Mouse (Mus musculus): ENCODE results near the gene Gm21962. TPM values are rescaled to one million over a fixed set of nuclear protein-coding genes. Genes with fewer than 3 reads are reported as not detected.

Gm21962 gene
- polyA plus RNA-seq, 1 experiment = not detected

- H3K4me3 ChIP-seq (ENCODE audit: insufficient read depth, low read depth, low read length) = no peak overlapping the region
- TF ChIP-seq CTCF (IDR thresholded peaks at IDR 0.05; ENCODE audit: insufficient read depth, low read depth, low read length) (no peak), POLR2A (IDR thresholded peaks at IDR 0.05; ENCODE audit: insufficient read depth, low read depth, low read length) (no peak)
- H3K4me1 ChIP-seq (ENCODE audit: control insufficient read depth, insufficient read depth, low read length) = no peaks in the 10 kb centered on the region
- H3K27ac ChIP-seq (ENCODE audit: insufficient read depth, low read depth, low read length) = no peak overlapping the region
- 72% methylated on average over 3 of the region's 3 CpGs for WGBS
Measured at GRCm38 (mm10) chr3:137642568-137642967, 28.8 kb upstream of the Gm21962 start.

GRCm38 (mm10) chr3:137644081-137644480, 27.2 kb upstream of the Gm21962 start:
- 95% methylated on average over 3 of the region's 3 CpGs for WGBS
- H3K27ac ChIP-seq (ENCODE audit: insufficient read depth, low read depth, low read length) = no peak overlapping the region
- TF ChIP-seq POLR2A (IDR thresholded peaks at IDR 0.05; ENCODE audit: insufficient read depth, low read depth, low read length) (no peak), CTCF (IDR thresholded peaks at IDR 0.05; ENCODE audit: insufficient read depth, low read depth, low read length) (no peak)
- no peaks in the 10 kb centered on the region for H3K4me1 ChIP-seq (ENCODE audit: control insufficient read depth, insufficient read depth, low read length)
- no peak overlapping the region for H3K4me3 ChIP-seq (ENCODE audit: insufficient read depth, low read depth, low read length)

GRCm38 (mm10) chr3:137644947-137645346, 26.4 kb upstream of the Gm21962 start:
- Histone ChIP-seq H3K4me1 (ENCODE audit: control insufficient read depth, insufficient read depth, low read length) (no peaks in the 10 kb centered on the region), H3K27ac (ENCODE audit: insufficient read depth, low read depth, low read length) (no peak overlapping the region), H3K4me3 (ENCODE audit: insufficient read depth, low read depth, low read length) (no peak overlapping the region)
- 86% methylated on average over 6 of the region's 6 CpGs for WGBS
- no peak for TF ChIP-seq CTCF (IDR thresholded peaks at IDR 0.05; ENCODE audit: insufficient read depth, low read depth, low read length)
- TF ChIP-seq POLR2A (IDR thresholded peaks at IDR 0.05; ENCODE audit: insufficient read depth, low read depth, low read length) = no peak

GRCm38 (mm10) chr3:137647427-137648100, 23.8 kb upstream of the Gm21962 start:
- TF ChIP-seq CTCF (IDR thresholded peaks at IDR 0.05; ENCODE audit: insufficient read depth, low read depth, low read length) (no peak), POLR2A (IDR thresholded peaks at IDR 0.05; ENCODE audit: insufficient read depth, low read depth, low read length) (no peak)
- WGBS = 61% methylated on average over 12 of the region's 12 CpGs
- no peak overlapping the region for H3K27ac ChIP-seq (ENCODE audit: insufficient read depth, low read depth, low read length)

GRCm38 (mm10) chr3:137649112-137649511, 22.2 kb upstream of the Gm21962 start:
- no peak overlapping the region for H3K27ac ChIP-seq (ENCODE audit: insufficient read depth, low read depth, low read length)
- TF ChIP-seq CTCF (IDR thresholded peaks at IDR 0.05; ENCODE audit: insufficient read depth, low read depth, low read length) (no peak), POLR2A (IDR thresholded peaks at IDR 0.05; ENCODE audit: insufficient read depth, low read depth, low read length) (no peak)
- H3K4me3 ChIP-seq (ENCODE audit: insufficient read depth, low read depth, low read length) = no peak overlapping the region
- H3K4me1 ChIP-seq (ENCODE audit: control insufficient read depth, insufficient read depth, low read length) = no peaks in the 10 kb centered on the region
- WGBS = 39% methylated on average over 5 of the region's 5 CpGs

More at GRCm38 (mm10) chr3:137647427-137648100, 23.8 kb upstream of the Gm21962 start:
- no peaks in the 10 kb centered on the region for H3K4me1 ChIP-seq (ENCODE audit: control insufficient read depth, insufficient read depth, low read length)
- H3K4me3 ChIP-seq (ENCODE audit: insufficient read depth, low read depth, low read length) = no peak overlapping the region

GRCm38 (mm10) chr3:137652853-137653252, 18.5 kb upstream of the Gm21962 start:
- Histone ChIP-seq H3K4me1 (ENCODE audit: control insufficient read depth, insufficient read depth, low read length) (no peaks in the 10 kb centered on the region), H3K4me3 (ENCODE audit: insufficient read depth, low read depth, low read length) (no peak overlapping the region), H3K27ac (ENCODE audit: insufficient read depth, low read depth, low read length) (no peak overlapping the region)
- 90% methylated on average over 2 of the region's 2 CpGs for WGBS
- TF ChIP-seq CTCF (IDR thresholded peaks at IDR 0.05; ENCODE audit: insufficient read depth, low read depth, low read length) = no peak
- no peak for TF ChIP-seq POLR2A (IDR thresholded peaks at IDR 0.05; ENCODE audit: insufficient read depth, low read depth, low read length)

- Histone ChIP-seq H3K4me3 (ENCODE audit: insufficient read depth, low read depth, low read length) (no peak overlapping the region), H3K27ac (ENCODE audit: insufficient read depth, low read depth, low read length) (no peak overlapping the region), H3K4me1 (ENCODE audit: control insufficient read depth, insufficient read depth, low read length) (no peaks in the 10 kb centered on the region)
- TF ChIP-seq CTCF (IDR thresholded peaks at IDR 0.05; ENCODE audit: insufficient read depth, low read depth, low read length) (no peak), POLR2A (IDR thresholded peaks at IDR 0.05; ENCODE audit: insufficient read depth, low read depth, low read length) (no peak)
- 21% methylated on average over 3 of the region's 3 CpGs for WGBS
Measured at GRCm38 (mm10) chr3:137680923-137681322, 9.6 kb downstream of the Gm21962 start.

- no peak overlapping the region for H3K27ac ChIP-seq (ENCODE audit: insufficient read depth, low read depth, low read length)
- no peak for TF ChIP-seq CTCF (IDR thresholded peaks at IDR 0.05; ENCODE audit: insufficient read depth, low read depth, low read length)
- no peak for TF ChIP-seq POLR2A (IDR thresholded peaks at IDR 0.05; ENCODE audit: insufficient read depth, low read depth, low read length)
- WGBS = 20% methylated on average over 7 of the region's 7 CpGs
- H3K4me1 ChIP-seq (ENCODE audit: control insufficient read depth, insufficient read depth, low read length) = no peaks in the 10 kb centered on the region
- no peak overlapping the region for H3K4me3 ChIP-seq (ENCODE audit: insufficient read depth, low read depth, low read length)
Measured at GRCm38 (mm10) chr3:137682911-137683806, 11.8 kb downstream of the Gm21962 start.

GRCm38 (mm10) chr3:137683807-137684403, 12.6 kb downstream of the Gm21962 start:
- Histone ChIP-seq H3K4me1 (ENCODE audit: control insufficient read depth, insufficient read depth, low read length) (no peaks in the 10 kb centered on the region), H3K4me3 (ENCODE audit: insufficient read depth, low read depth, low read length) (no peak overlapping the region), H3K27ac (ENCODE audit: insufficient read depth, low read depth, low read length) (no peak overlapping the region)
- no peak for TF ChIP-seq CTCF (IDR thresholded peaks at IDR 0.05; ENCODE audit: insufficient read depth, low read depth, low read length)
- no peak for TF ChIP-seq POLR2A (IDR thresholded peaks at IDR 0.05; ENCODE audit: insufficient read depth, low read depth, low read length)
- 39% methylated on average over 6 of the region's 6 CpGs for WGBS
